Mouse (Mus musculus): Measurements from ENCODE around the gene Snx29. TPM values are rescaled to one million over a fixed set of nuclear protein-coding genes. Genes with fewer than 3 reads are reported as not detected.

Gene Snx29
- polyA plus RNA-seq, 1 experiment from 2014 or later, result 12.5 TPM

- Histone ChIP-seq H3K4me1 (replicated peaks; ENCODE audit: control insufficient read depth, insufficient read depth, low read length) (no peaks in the 10 kb centered on the region), H3K27me3 (ENCODE audit: control insufficient read depth, insufficient read depth, low read length) (no peaks in the 10 kb centered on the region), H3K4me3 (ENCODE audit: low read depth, low read length) (no peak overlapping the region), H3K4me2 (ENCODE audit: low read depth, low read length, severe bottlenecking) (no peak overlapping the region), H3K9me3 (ENCODE audit: control insufficient read depth, low read length) (no peaks in the 10 kb centered on the region), H3K9ac (ENCODE audit: low read length) (no peak overlapping the region), H3K36me3 (ENCODE audit: control insufficient read depth, insufficient read depth, low read length) (no peaks in the 10 kb centered on the region), H3K27ac (ENCODE audit: low read depth, low read length) (no peak overlapping the region)
- peak; percentile 72 for DNase-seq (ENCODE audit: low spot score)
- ATAC-seq (replicated peaks; ENCODE audit: low FRiP score), result 0 out of 2 replicates have a peak, but pooled peaks have one; percentile 36
- WGBS, result 68% methylated on average over 15 of the region's 15 CpGs
These were observed 145.9 kb downstream of the Snx29 start for GRCm38 (mm10) chr16:11468533-11469179.

DNA sequence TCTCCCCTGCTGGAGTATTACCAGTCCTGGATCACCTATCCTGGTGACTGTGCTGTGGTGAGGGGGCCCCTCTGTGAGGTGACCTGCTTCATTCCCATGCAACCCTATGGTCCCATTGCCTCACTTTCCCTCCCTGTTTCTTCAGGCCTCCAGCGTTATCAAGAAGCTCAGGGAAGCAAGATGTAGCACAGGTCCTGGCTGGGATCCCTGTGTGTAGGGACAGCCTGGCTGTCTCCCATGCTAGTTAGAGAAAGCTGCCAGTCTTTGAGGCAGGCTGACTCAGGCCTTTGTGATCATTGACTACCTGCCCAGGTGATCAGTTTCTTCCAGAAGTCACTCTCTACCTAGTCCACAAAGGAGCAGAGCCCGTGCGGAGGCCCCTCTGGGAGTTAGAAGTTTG lies 146.8 kb downstream of the Snx29 start:
- no peak for DNase-seq (ENCODE audit: low spot score)
- no peak overlapping the region for H3K9ac ChIP-seq (ENCODE audit: low read length)
- H3K9me3 ChIP-seq (ENCODE audit: control insufficient read depth, low read length), result no peaks in the 10 kb centered on the region
- no peak overlapping the region for H3K4me2 ChIP-seq (ENCODE audit: low read depth, low read length, severe bottlenecking)
- WGBS, result 86% methylated on average over 3 of the region's 3 CpGs
- H3K4me1 ChIP-seq (replicated peaks; ENCODE audit: control insufficient read depth, insufficient read depth, low read length), result no peaks in the 10 kb centered on the region
- H3K27ac ChIP-seq (ENCODE audit: low read depth, low read length), result no peak overlapping the region
- no peaks in the 10 kb centered on the region for H3K27me3 ChIP-seq (ENCODE audit: control insufficient read depth, insufficient read depth, low read length)
- no peak overlapping the region for H3K4me3 ChIP-seq (ENCODE audit: low read depth, low read length)
- no peak for ATAC-seq (replicated peaks; ENCODE audit: low FRiP score)
- no peaks in the 10 kb centered on the region for H3K36me3 ChIP-seq (ENCODE audit: control insufficient read depth, insufficient read depth, low read length)

DNA sequence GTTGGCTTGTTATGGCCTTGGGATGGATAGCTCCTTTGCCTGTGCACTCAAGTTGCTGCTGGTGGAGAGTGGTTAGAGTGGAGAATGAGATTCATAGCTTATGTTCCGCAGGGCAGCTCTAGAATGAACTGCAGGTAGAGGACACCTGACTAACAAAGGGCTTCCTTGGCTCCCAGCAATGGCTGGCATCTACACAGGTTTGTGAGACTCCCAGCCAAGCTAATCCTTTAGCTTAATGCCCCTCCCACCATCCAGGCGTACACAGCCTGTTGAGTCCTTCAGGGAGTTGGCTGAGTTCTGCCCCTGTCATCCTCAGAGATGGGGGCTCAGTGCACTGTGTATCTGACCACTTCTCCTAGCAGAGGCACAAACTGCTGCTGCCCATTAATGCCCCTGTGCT lies 148.5 kb downstream of the Snx29 start:
- Histone ChIP-seq H3K36me3 (ENCODE audit: control insufficient read depth, insufficient read depth, low read length) (no peaks in the 10 kb centered on the region), H3K9me3 (ENCODE audit: control insufficient read depth, low read length) (no peaks in the 10 kb centered on the region), H3K4me3 (ENCODE audit: low read depth, low read length) (no peak overlapping the region), H3K4me1 (replicated peaks; ENCODE audit: control insufficient read depth, insufficient read depth, low read length) (no peaks in the 10 kb centered on the region), H3K9ac (ENCODE audit: low read length) (no peak overlapping the region), H3K27me3 (ENCODE audit: control insufficient read depth, insufficient read depth, low read length) (no peaks in the 10 kb centered on the region), H3K27ac (ENCODE audit: low read depth, low read length) (no peak overlapping the region), H3K4me2 (ENCODE audit: low read depth, low read length, severe bottlenecking) (no peak overlapping the region)
- no peak for ATAC-seq (replicated peaks; ENCODE audit: low FRiP score)
- WGBS, result 76% methylated on average over 2 of the region's 2 CpGs
- no peak for DNase-seq (ENCODE audit: low spot score)

DNA sequence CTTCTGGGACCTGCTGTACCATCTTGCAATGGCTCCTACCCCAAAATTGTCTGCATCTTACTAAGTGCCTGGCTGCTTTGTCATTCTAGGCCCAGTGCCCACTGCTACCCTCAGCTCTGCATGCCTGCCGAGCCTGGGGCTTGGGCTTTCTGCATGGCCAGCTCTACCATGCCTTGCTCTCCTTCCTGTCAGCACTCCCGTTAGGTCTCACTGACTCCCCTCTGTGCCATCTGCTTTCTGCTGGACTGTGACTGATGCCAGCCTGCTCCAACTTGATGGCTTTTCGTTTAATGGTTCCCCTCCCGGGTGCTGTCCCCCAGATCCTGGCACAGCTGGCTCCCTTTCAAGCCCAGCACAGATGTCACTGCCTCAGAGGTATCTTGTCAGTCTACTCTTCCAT lies 150.1 kb downstream of the Snx29 start:
- Histone ChIP-seq H3K4me2 (ENCODE audit: low read depth, low read length, severe bottlenecking) (no peak overlapping the region), H3K27me3 (ENCODE audit: control insufficient read depth, insufficient read depth, low read length) (no peaks in the 10 kb centered on the region), H3K36me3 (ENCODE audit: control insufficient read depth, insufficient read depth, low read length) (no peaks in the 10 kb centered on the region), H3K27ac (ENCODE audit: low read depth, low read length) (no peak overlapping the region), H3K9me3 (ENCODE audit: control insufficient read depth, low read length) (no peaks in the 10 kb centered on the region), H3K4me1 (replicated peaks; ENCODE audit: control insufficient read depth, insufficient read depth, low read length) (no peaks in the 10 kb centered on the region), H3K9ac (ENCODE audit: low read length) (no peak overlapping the region), H3K4me3 (ENCODE audit: low read depth, low read length) (no peak overlapping the region)
- DNase-seq (ENCODE audit: low spot score) (no peak), ATAC-seq (replicated peaks; ENCODE audit: low FRiP score) (no peak)
- WGBS, result 89% methylated on average over 4 of the region's 4 CpGs

GRCm38 (mm10) chr16:11473474-11473873 lies 150.8 kb downstream of the Snx29 start:
- H3K27ac ChIP-seq (ENCODE audit: low read depth, low read length), result no peak overlapping the region
- H3K4me1 ChIP-seq (replicated peaks; ENCODE audit: control insufficient read depth, insufficient read depth, low read length), result no peaks in the 10 kb centered on the region
- no peak overlapping the region for H3K4me2 ChIP-seq (ENCODE audit: low read depth, low read length, severe bottlenecking)
- WGBS, result 87% methylated on average over 3 of the region's 3 CpGs
- no peaks in the 10 kb centered on the region for H3K36me3 ChIP-seq (ENCODE audit: control insufficient read depth, insufficient read depth, low read length)
- DNase-seq (ENCODE audit: low spot score), result no peak
- no peak overlapping the region for H3K9ac ChIP-seq (ENCODE audit: low read length)
- H3K9me3 ChIP-seq (ENCODE audit: control insufficient read depth, low read length), result no peaks in the 10 kb centered on the region
- H3K27me3 ChIP-seq (ENCODE audit: control insufficient read depth, insufficient read depth, low read length), result no peaks in the 10 kb centered on the region
- no peak for ATAC-seq (replicated peaks; ENCODE audit: low FRiP score)
- no peak overlapping the region for H3K4me3 ChIP-seq (ENCODE audit: low read depth, low read length)

GRCm38 (mm10) chr16:11473893-11474505 lies 151.3 kb downstream of the Snx29 start:
- Histone ChIP-seq H3K27me3 (ENCODE audit: control insufficient read depth, insufficient read depth, low read length) (no peaks in the 10 kb centered on the region), H3K27ac (ENCODE audit: low read depth, low read length) (no peak overlapping the region), H3K9ac (ENCODE audit: low read length) (no peak overlapping the region), H3K4me1 (replicated peaks; ENCODE audit: control insufficient read depth, insufficient read depth, low read length) (no peaks in the 10 kb centered on the region), H3K4me3 (ENCODE audit: low read depth, low read length) (no peak overlapping the region), H3K4me2 (ENCODE audit: low read depth, low read length, severe bottlenecking) (no peak overlapping the region), H3K36me3 (ENCODE audit: control insufficient read depth, insufficient read depth, low read length) (no peaks in the 10 kb centered on the region), H3K9me3 (ENCODE audit: control insufficient read depth, low read length) (no peaks in the 10 kb centered on the region)
- ATAC-seq (replicated peaks; ENCODE audit: low FRiP score) (no peak), DNase-seq (ENCODE audit: low spot score) (no peak)
- 84% methylated on average over 6 of the region's 6 CpGs for WGBS

- WGBS, result 89% methylated on average over 10 of the region's 10 CpGs
These were observed 152.6 kb downstream of the Snx29 start for GRCm38 (mm10) chr16:11475137-11475943.

GRCm38 (mm10) chr16:11476314-11476713 lies 153.6 kb downstream of the Snx29 start:
- WGBS, result 97% methylated on average over 1 of the region's 1 CpGs
- H3K9ac ChIP-seq (ENCODE audit: low read length), result no peak overlapping the region
- no peaks in the 10 kb centered on the region for H3K4me1 ChIP-seq (replicated peaks; ENCODE audit: control insufficient read depth, insufficient read depth, low read length)
- no peaks in the 10 kb centered on the region for H3K27me3 ChIP-seq (ENCODE audit: control insufficient read depth, insufficient read depth, low read length)
- H3K9me3 ChIP-seq (ENCODE audit: control insufficient read depth, low read length), result no peaks in the 10 kb centered on the region
- H3K4me3 ChIP-seq (ENCODE audit: low read depth, low read length), result no peak overlapping the region
- ATAC-seq (replicated peaks; ENCODE audit: low FRiP score) (no peak), DNase-seq (ENCODE audit: low spot score) (no peak)
- H3K27ac ChIP-seq (ENCODE audit: low read depth, low read length), result no peak overlapping the region
- no peaks in the 10 kb centered on the region for H3K36me3 ChIP-seq (ENCODE audit: control insufficient read depth, insufficient read depth, low read length)
- no peak overlapping the region for H3K4me2 ChIP-seq (ENCODE audit: low read depth, low read length, severe bottlenecking)

More at GRCm38 (mm10) chr16:11475137-11475943, 152.6 kb downstream of the Snx29 start:
- H3K27ac ChIP-seq (ENCODE audit: low read depth, low read length), result no peak overlapping the region
- H3K9ac ChIP-seq (ENCODE audit: low read length), result no peak overlapping the region
- no peak for ATAC-seq (replicated peaks; ENCODE audit: low FRiP score)
- no peaks in the 10 kb centered on the region for H3K27me3 ChIP-seq (ENCODE audit: control insufficient read depth, insufficient read depth, low read length)
- no peaks in the 10 kb centered on the region for H3K4me1 ChIP-seq (replicated peaks; ENCODE audit: control insufficient read depth, insufficient read depth, low read length)
- no peaks in the 10 kb centered on the region for H3K9me3 ChIP-seq (ENCODE audit: control insufficient read depth, low read length)
- no peak for DNase-seq (ENCODE audit: low spot score)
- H3K4me2 ChIP-seq (ENCODE audit: low read depth, low read length, severe bottlenecking), result no peak overlapping the region
- H3K36me3 ChIP-seq (ENCODE audit: control insufficient read depth, insufficient read depth, low read length), result no peaks in the 10 kb centered on the region
- no peak overlapping the region for H3K4me3 ChIP-seq (ENCODE audit: low read depth, low read length)

All from forebrain, embryonic 11.5 days (tissue).